Mouse (Mus musculus) myocyte (in vitro differentiated cells): ENCODE data around the gene Gnb4.

Source experiments
- CEBPB ChIP-seq: IDR thresholded peaks from 2 replicates; pipeline ENCODE4 v1.6.1; 2011; ENCODE audit warnings: mild to moderate bottlenecking, moderate library complexity; ENCODE audit not compliant: poor library complexity, insufficient read depth, severe bottlenecking
- E2F4 ChIP-seq: IDR thresholded peaks from one replicate; pipeline ENCODE4 v1.6.1; 2011; ENCODE audit warnings: mild to moderate bottlenecking, control low read depth, moderate library complexity; ENCODE audit not compliant: insufficient read depth
- MAX ChIP-seq: IDR thresholded peaks from one replicate; pipeline ENCODE4 v1.6.1; 2011; ENCODE audit warnings: low read depth, mild to moderate bottlenecking, control low read depth
- MYOD1 ChIP-seq, 3 experiments: IDR thresholded peaks; one replicate each; pipeline ENCODE4 v1.6.1; 2011; ENCODE audit warnings: control low read depth in 2 of 3, low read depth in 2 of 3, mild to moderate bottlenecking in 2 of 3, moderate library complexity in 1 of 3; ENCODE audit not compliant: insufficient read length in 2 of 3, control insufficient read depth in 1 of 3
- MYOG ChIP-seq, 3 experiments: IDR thresholded peaks; one replicate each; pipeline ENCODE4 v1.6.1; 2011; ENCODE audit warnings: control low read depth in 2 of 3, low read depth in 2 of 3, mild to moderate bottlenecking in 2 of 3; ENCODE audit not compliant: insufficient read length in 2 of 3, control insufficient read depth in 1 of 3, insufficient read depth in 1 of 3
- POLR2A ChIP-seq: IDR thresholded peaks from one replicate; pipeline ENCODE4 v1.6.1; 2011; ENCODE audit warnings: low read depth, mild to moderate bottlenecking, control low read depth, moderate library complexity; ENCODE audit not compliant: insufficient read length
- POLR2AphosphoS2 ChIP-seq: IDR thresholded peaks from one replicate; pipeline ENCODE4 v1.6.1; 2011; ENCODE audit warnings: low read depth, control low read depth; ENCODE audit not compliant: insufficient read length
- REST ChIP-seq: IDR thresholded peaks from one replicate; pipeline ENCODE4 v1.6.1; 2011; ENCODE audit warnings: mild to moderate bottlenecking, control low read depth, moderate library complexity; ENCODE audit not compliant: insufficient read depth, insufficient read length
- SRF ChIP-seq: IDR thresholded peaks from one replicate; pipeline ENCODE4 v1.6.1; 2011; ENCODE audit warnings: low read depth; ENCODE audit not compliant: control insufficient read depth, insufficient read length
- TCF12 ChIP-seq: IDR thresholded peaks from one replicate; pipeline ENCODE4 v1.6.1; 2011; ENCODE audit warnings: mild to moderate bottlenecking, control low read depth; ENCODE audit not compliant: poor library complexity, insufficient read depth, severe bottlenecking
- TCF3 ChIP-seq: IDR thresholded peaks from one replicate; pipeline ENCODE4 v1.6.1; 2011; ENCODE audit warnings: low read depth, control low read depth; ENCODE audit not compliant: insufficient read length
- USF1 ChIP-seq: IDR thresholded peaks from one replicate; pipeline ENCODE4 v1.6.1; 2011; ENCODE audit warnings: low read depth, mild to moderate bottlenecking, control low read depth, moderate library complexity

DNA sequence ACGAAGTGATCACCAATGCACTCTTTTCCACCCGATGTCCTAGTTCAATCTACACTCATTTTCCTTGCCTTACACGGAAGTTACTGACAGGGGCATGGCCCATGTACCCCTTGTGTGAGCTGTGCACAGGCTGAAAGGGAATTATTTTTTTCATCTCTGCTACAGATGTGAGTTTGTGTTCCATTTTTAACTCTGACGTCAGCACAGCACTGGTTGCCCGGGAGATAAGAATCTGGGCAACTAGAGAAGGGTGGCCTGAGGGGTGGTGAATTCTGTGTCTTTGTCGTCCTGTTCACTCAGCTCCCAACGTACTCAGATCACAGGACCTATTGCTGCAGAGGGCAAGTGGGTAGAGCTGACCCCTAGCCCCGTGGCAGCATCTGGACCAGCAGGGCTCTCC lies 43.9 kb upstream of the Gnb4 start:
- no peak for TF ChIP-seq MAX
- no peak for TF ChIP-seq POLR2A
- TF ChIP-seq USF1: no peak
- TF ChIP-seq CEBPB: no peak
- TF ChIP-seq E2F4: no peak
- no peak for TF ChIP-seq TCF12
- no peak for TF ChIP-seq TCF3
- no peak for TF ChIP-seq MYOG (IDR thresholded peaks at IDR 0.05; ENCODE audit: control insufficient read depth in 1 of 3, insufficient read depth in 1 of 3, insufficient read length in 2 of 3, low read depth in 2 of 3)
- no peak for TF ChIP-seq REST
- no peak for TF ChIP-seq MYOD1 (IDR thresholded peaks at IDR 0.05; ENCODE audit: control insufficient read depth in 1 of 3, insufficient read length in 2 of 3, low read depth in 2 of 3)
- TF ChIP-seq POLR2AphosphoS2: no peak
- TF ChIP-seq SRF: no peak
